Mouse (Mus musculus): ENCODE data around the gene Lingo2.

- no peak for TF ChIP-seq POLR2A (IDR thresholded peaks at IDR 0.05; ENCODE audit: control insufficient read depth, low read depth, low read length)
- TF ChIP-seq CTCF (IDR thresholded peaks at IDR 0.05; ENCODE audit: control insufficient read depth, insufficient read depth, insufficient replicate concordance, low read depth, low read length): no peak
Measured at GRCm38 (mm10) chr4:36354401-36354800, 597.1 kb downstream of the Lingo2 start.
